Mouse (Mus musculus) left cerebral cortex, postnatal 4 days (tissue): ENCODE measurements at regions not wholly inside any gene's neighbourhood (a gene's known extent, or its start where the extent isn't known, plus 50 kb on each side); places are given as distances from the start of the nearest gene placed in this dataset.

Source experiments
- DNase-seq: peaks from one replicate; pipeline ENCODE4 v3.0.0-alpha.2; 2022
- intact Hi-C: fragments of 180-260 bp; cut with DNase I; formaldehyde crosslinking; loops from one replicate; pipeline ENCODE4 v1.15.1; 2025

DNA sequence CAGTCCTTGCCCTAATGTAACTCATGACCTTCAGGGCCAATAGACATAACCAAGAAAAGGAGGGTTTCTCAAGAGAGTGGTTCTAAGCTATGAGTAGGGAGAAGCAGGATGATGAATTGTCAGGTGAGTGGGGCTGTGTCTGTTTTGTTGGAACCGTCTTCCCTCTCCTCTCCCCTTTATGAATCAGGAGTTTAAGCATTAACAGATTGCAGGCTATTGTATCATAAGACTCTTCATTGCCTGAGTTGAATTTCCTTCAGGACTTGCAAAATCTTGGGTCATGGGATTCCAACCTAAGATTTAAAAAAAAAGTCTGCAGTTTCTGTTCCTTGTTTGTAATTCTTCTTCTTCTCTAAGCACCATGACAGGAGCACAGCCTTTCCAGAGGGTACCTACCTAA lies 159.5 kb upstream of the Zeb2 start:
- intact Hi-C loops, result no loop called here
- DNase-seq, result no peak

DNA sequence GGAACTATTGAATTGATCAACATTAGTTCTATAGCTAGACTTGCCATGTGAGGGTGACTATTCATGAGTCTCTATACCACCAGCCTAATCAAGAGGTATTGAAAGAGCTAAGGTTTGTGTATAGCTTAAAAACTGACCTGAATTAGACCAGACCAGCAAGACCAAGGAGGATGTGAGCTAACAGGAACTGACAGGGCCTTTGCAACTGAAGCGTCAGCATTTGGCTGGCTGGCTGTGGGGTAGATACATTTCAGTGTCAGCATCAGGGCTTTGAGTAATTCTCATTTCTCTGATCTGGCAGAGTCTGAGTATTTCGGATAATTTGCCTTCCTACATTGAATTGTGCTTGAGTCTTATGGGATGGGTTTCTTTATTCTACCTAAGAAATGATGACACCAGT lies 152.8 kb upstream of the Zeb2 start:
- DNase-seq, result no peak
- intact Hi-C loops, result no loop called here

DNA sequence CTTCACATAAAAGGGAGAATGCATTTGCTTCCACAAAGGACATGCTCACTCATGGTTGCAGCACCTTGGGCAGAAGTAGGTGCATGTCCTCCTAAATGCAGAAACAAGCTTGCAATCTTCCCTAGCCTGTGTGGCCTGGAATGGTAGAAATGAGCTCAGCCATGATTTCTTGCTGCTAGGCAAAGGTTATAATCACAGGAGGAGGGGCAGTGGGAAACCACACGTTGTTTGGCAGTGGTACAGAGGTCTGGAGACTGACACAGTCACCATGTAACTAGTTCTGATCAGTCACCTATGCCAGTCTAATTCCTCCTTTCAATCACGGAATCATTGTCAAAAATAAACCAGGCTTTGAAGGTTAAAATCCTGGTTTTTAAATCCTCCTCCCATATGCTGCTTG lies 148.6 kb upstream of the Zeb2 start:
- no peak for DNase-seq
- intact Hi-C loops, result no loop called here

DNA sequence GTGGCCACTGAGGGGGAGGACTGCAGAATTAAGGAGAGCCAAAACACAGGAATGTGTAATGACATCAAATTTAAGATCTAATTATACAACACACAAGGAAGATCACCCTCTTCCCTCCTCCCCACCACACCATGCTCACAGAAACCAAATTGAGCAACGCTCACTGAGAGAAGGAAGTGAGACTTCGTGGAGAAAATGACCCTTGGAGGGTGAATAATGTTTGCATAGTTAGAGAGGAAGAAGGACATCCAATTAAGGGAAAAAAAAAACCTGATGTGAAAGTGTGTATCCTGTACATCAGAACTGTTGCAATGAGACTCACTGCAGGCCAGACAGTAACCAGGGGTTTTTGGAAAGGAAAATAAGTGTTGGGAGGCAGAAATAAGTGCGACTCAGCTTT lies 144.8 kb upstream of the Zeb2 start:
- intact Hi-C loops, result no loop called here
- DNase-seq, result no peak

DNA sequence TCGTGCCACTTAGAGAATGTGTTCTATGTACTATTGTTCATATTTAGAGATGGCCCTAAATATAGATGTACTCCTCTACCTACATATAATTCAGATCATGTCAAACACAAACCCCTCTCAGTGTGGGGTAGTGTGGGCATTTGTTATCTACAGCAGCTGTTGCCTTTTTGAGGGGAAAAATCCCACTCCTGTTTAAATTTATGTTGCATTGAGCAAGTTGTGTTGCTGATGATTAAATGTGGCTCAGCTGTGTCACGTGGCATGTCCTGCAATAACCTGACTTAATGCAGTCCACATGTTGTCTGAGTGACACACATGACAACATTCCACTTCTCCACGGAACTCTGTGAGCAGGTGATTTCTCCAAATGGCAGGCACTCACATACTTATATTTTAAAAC lies 141.7 kb upstream of the Zeb2 start:
- no peak for DNase-seq

DNA sequence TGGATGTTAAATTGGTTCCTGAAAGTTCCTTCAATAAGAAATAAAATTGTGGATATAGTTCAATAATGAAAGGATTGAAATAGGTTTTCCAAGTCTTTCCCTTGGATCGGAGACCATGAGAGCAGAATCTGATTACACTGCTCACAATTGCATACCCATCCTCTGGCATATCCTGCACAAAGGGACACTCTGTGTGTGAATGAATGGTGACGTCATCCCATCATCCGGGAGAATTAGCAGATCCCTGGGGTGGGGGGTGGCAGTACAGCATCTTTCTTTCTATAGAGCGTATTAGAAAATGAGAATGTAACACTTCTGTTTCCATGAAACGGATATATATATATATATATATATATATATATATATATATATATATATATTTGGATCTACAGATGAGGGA lies 139.2 kb upstream of the Zeb2 start:
- no peak for DNase-seq
- intact Hi-C loops, result no loop called here

More for the DNA sequence above, 141.7 kb upstream of the Zeb2 start:
- intact Hi-C loops, result no loop called here

DNA sequence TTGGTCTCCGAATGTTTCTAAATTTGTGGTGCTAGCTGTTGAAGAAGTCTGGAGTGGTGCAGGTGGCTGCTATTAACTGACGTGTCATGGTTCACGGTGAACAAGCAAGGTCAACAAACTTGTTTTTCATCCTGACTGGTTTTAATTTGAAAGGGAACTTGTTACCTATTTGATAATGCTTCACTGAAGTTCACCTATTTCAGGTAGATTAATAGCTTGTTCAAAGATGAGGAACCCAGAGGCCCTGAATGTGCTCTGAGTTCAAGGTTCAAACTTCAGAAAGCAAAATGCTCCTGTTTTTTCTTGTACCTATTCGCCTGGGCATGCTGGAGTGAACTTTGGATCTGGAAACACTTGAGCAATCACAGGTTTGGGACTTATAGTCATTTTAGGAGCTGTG lies 136.7 kb upstream of the Zeb2 start:
- intact Hi-C loops, result no loop called here

DNA sequence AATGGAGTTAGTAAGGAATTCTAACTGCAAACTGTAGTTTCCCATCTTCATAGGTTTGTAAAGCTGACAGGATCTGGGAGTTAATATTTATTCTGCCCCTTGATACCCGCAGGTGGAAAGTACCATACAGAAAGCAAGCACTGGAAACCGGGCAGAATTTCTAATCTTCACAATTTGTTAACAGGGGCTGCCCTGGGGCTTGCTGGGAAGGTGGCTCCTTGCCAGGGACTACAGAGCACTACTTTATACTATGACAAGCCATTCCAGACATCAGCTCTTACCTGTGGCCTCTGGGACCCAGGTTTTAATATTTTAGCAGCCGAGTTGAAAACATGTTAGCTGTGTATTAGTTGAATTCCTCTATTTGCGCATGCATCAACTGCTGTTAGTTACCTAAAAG lies 135.1 kb upstream of the Zeb2 start:
- intact Hi-C loops, result no loop called here
- DNase-seq, result no peak

More for the DNA sequence above, 136.7 kb upstream of the Zeb2 start:
- DNase-seq, result no peak

DNA sequence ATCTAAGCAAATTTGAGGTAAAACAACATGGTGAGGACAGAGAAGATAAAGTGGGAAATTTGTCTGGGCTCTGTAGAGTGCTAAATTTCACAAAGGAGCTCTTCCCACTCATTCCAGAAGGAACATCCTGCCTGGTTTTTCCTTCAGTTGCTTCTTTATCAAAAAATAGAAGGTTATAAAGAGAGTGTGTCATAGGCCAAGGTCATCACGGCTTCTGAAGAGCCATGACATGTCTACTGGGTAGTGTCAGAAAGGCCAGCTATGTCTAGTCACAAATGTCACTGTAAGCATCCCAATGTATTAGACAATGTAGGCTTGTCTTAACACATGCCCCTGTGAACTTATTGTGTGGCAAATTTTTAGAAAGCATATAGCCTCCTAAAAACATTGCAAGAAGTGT lies 132.5 kb upstream of the Zeb2 start:
- intact Hi-C loops, result no loop called here
- no peak for DNase-seq

DNA sequence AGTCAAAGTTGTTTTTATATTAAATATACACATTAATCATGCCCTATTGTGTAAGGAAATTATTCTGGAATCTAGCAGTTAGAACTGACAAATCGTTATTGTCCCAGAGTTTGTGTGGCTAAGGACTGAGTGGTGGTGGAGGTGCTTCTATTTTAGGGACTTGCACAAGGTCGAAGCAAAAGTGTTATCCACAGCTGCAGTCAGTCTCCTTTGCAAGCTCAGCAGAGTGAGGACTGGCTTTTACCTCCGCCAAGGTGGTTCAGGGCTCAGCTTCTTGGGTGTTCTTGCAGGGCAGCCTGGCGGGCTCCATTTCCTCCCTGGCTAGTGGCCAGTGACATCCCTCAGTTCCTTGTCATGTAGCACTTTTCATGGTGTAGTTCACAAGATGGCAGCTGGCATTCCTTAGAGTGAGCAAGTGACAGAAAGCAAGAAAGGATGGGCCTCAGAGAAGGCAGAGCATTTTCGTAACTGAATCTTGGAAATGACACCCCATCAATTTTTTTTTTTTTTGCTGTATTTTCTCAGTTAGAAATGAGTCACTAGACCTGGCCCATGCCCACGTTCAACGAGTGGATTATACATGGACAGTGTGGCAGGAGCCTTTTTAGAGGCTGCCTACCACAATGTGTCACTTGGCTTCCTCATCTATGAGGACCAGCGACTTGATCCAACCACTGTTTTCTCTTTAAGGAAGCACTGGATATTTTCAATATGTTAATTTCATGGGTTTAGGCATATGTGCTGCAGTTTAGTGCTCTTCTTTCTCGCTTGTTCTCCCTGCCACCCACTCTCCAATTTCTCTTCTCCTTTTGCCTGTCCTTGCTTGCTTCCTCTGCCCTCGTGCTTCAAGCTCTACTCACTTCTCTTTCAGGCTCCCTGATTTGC lies 129.1 kb upstream of the Zeb2 start:
- DNase-seq, result peak; percentile 25
- intact Hi-C loops, result no loop called here

DNA sequence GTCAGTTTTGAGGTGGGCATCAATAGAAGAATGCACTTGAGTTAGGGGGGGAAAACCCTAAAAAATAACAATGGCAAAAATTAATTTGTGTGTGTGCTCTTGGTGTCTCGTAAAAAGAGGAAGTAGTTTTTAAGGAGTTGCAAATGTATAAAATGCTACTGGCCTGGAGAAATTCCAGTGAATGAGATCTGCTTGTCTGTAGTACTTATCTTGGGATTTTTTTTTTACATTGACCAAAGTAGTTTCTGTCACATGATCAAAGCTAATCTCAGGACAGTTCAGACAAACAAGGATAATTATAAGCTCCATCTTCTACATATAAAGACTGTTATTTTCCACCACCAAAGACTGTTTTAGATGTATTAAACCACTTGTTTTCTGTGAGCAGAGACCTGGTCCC lies 128.3 kb upstream of the Zeb2 start:
- DNase-seq, result no peak
- intact Hi-C loops, result no loop called here

DNA sequence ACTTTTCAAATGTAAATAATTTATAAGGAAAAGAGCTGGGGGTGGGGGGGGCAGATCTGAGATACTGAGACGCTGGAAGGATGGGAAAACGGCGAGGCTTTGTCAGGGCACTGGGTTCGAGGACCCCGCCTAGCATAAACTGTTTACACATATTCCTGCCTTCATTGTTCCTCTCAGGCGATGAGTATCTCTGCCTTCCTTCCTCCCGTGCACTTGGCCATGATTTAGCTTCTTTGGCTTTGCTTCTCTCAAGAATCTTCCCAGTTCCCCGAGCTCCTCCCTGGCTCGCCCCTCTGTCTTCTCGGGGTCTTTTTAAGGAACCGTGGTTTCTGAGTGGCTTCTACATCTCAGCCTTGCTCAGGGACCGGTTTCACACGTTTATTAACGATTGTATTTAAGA lies 127.3 kb upstream of the Zeb2 start:
- DNase-seq, result no peak
- intact Hi-C loops, result no loop called here

DNA sequence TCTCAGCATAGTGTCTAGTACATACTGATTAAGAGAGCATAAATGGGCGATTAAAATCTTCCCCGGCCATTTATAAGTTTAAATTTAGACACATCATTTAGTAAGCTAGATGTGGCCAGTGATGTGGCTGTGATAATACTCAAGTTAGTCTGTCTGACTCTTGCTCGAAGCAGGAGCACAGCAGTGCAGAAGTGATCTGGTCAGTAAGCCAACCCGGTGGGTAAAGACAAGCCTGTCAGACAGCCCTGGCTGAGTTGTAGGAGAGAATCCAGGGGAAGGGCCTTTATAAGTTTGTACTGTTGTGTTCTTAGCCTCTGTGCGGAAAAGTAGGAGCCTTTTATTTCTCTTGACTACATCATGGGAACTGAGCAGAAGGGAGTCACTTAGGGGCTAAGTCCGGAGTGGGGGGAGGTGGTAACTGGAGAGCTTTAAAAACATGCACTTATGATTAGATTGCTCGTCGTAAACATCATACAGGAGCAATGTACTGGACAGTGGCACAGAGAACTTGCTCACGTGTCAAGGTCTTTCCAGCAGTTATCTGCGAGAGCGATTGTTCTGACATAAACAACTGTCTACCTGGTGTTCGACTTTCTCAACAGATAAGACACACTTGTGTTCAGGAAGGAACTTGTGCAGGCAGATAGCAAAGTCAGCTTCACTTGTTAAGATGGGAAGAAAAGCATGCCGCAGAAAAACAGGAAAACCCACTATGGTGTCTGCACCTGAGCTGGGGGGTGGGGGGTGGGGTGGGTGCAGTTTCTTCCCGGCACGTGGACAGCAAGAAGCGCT lies 122.5 kb upstream of the Zeb2 start:
- intact Hi-C loops, result no loop called here
- no peak for DNase-seq

DNA sequence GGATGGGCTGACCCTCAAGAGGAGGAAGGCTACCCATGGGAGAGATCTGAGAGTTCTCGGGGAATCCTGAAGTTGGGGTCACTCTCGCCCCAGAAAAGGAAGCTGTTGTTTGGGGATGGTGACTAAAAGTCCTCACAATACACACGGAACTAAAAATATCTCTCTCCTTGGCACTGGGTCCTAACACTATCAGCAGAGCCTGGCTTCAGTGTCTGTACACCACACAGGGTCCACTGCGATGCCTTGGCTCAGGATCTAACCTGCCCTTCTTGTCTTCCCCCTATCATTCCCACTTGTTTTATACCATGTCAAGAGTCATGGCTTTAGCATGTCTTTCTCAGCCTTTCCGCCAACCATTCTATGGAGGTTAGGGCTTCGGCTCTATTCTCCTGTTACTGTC lies 121.8 kb upstream of the Zeb2 start:
- no peak for DNase-seq
- intact Hi-C loops, result no loop called here

DNA sequence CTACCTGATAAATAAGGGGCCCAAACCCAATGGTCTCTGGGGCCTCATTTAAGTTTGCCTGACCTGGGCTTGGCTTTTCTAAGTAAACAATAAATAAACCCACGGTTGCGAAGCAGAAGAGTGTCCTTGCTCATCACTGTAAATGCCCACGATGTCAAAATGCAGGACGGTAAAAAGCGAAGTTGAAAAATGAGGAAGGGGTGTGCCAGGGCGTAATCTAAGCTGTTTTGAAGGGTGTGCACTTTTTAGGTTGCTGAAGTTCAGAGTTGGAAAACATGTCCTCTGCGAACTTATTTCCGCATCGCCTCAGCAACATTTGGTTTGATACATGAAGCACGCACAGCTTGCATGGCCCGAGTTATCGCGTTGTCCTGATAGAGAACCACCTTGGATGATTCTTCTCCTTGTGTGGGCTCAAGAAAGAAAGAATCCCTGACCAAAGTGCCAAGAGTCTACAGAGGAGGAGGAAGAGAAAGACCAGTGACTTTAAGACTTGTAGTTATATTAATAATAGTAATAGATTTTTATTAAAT lies 119.0 kb upstream of the Zeb2 start:
- DNase-seq, result no peak
- intact Hi-C loops, result no loop called here

DNA sequence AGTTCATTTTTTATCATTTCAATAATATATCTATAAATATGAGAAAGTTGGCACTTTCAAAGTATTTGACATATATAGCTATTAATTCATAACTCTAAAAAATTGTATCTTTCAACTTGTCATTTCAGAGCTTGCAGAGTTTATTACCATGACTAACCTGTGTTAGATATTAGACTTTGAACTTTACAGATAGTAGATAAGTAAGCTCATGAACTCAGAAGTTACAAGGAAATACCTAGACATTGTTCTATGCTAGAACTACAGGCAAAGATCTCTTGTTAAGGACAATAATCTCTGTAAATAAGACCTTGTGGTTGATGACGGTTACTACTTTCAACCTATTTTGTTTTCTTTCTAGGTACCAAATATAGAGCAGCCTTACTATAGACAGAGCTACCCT lies 117.0 kb upstream of the Zeb2 start:
- intact Hi-C loops, result no loop called here
- DNase-seq, result no peak

DNA sequence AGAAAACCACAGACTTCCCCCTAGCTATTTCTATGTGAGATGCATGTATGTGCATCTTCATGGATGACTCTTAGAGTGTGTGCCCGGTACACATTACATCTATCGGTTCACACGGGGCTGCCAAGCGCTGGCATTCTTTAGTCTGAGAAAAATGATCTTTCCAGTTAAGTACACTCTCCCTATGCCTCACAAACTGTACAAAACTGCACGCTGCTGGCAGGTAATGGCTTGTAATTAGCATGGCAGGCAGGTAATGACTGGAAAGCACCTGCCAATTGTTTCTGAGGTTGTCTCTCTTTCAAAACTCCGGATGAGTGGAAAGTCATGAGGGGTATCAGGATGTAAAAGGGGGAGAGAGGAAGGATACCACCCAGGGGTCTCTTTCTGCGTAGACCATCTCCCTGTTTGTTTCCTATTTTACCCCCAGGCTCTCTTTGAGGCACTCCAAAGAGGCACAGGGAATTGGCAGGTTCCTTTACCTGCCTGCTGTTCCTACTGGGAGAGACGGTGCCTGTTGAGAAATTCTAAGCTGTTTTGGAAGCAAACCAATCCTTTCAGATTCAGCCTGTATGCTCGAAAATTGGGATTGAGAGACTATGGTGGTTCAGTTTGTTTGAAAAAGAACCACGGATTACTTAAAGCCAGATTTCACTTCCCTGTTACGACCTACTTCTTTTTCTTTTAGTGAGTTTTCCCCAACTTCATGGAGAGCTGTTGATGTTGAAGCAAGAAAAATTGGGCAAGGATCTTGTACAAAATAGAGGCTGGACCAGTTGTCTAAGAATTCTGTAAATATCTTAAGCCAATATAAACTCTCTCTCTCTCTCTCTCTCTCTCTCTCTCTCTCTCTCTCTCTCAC lies 113.4 kb upstream of the Zeb2 start:
- DNase-seq, result peak; percentile 17
- intact Hi-C loops, result no loop called here

DNA sequence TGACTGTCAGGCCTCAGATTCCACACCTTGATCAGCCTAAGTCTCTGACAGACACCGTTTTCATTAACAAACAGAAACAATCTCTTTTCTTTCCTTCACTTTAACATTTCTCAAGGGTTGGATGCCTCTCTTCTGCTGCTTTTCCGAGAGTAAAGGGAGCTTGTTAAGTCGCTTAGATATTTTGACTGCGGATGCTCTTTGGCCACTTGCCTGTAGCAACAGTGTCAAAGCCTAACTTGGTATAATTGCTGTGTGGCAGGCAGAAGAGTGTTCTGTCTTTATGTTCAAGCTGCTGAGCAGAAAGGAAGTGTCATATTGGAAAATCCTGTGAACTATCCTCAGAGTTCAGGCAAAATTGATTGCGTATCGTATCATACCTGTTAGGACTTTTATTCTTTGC lies 112.3 kb upstream of the Zeb2 start:
- no peak for DNase-seq
- intact Hi-C loops, result no loop called here

DNA sequence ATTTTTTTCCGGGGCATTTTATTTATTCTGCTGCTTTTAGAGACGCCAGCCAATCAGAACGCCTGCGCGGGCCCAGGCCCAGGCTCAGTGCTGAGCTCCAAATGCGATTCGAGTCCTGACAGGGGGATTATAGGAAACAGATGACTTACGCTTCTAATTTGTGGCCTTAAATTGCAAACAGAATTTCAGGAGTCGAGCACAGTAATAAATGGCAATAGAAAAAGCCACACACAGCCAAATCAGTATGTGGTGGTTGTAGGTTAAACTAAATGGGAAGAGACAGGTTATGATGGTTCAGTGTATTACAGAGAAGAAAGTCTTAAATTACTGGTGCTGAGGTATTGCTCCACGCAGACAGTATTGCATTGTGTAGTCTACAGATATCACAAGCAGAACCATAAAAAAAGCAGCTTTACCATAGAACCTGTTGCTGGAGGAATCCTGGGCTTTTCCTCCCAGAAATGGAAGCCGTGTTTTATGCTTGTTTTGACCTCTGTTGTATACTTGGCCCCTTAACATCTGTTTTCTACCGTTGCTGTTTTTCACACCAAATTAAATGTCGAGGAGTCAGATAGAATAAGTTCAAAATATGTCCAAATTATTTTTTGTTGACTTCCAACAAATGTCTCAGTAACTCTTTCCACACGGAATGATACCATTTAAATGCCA lies 110.2 kb upstream of the Zeb2 start:
- intact Hi-C loops, result no loop called here
- no peak for DNase-seq

DNA sequence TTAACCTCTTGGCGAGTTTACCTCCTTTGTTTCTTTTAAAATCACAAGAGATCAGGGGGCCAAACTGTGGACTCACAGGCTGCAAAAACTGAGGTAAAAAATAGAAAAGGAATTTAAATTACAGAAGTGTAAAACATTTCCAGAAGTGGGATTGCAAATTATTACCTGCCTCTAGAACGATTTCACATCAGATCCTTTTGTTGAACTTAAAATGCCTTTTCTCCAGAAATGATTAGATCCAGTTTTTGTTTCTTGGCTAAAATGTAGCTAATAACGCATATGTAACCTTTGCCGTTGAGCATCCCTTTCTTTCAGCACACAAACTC lies 108.8 kb upstream of the Zeb2 start:
- DNase-seq, result no peak
- intact Hi-C loops, result no loop called here
